Mouse (Mus musculus) heart, adult 11 months (tissue): ENCODE data around the gene C87977.
"Not testable (repeated sequence)": the region's sequence is repeated elsewhere in the genome, so short reads cannot be mapped to it uniquely, and the experiment has no call there.

Experiments
- DNase-seq: peaks from one replicate; pipeline ENCODE4 v3.0.0; 2022

Gene C87977

GRCm38 (mm10) chr4:144213218-144213617 lies at the start of gene C87977:
Gene C87977 (minus strand): TSS chr4:144213318.
- not testable (repeated sequence) for DNase-seq

GRCm38 (mm10) chr4:144254768-144255167 lies 41.6 kb upstream of the C87977 start:
- not testable (repeated sequence) for DNase-seq

- no peak for DNase-seq
Measured at GRCm38 (mm10) chr4:144190419-144190818, 22.7 kb downstream of the C87977 start, which contains the start of gene Oog2. Gene Oog2 (plus strand): TSS chr4:144190719.

GRCm38 (mm10) chr4:144162563-144162962 lies 50.6 kb downstream of the C87977 start, which contains the start of gene Oog3:
Gene Oog3 (minus strand): TSS chr4:144162663.
- DNase-seq: no peak
